Mouse (Mus musculus) cerebellum, postnatal 14 days (tissue): Measurements from ENCODE around the gene Sirt6.

Experiments used
- DNase-seq, 2 experiments: peaks; one replicate each; pipeline ENCODE4 v3.0.0; 2021; ENCODE audit warnings: mixed read lengths in 2 of 2

Gene Sirt6

DNA sequence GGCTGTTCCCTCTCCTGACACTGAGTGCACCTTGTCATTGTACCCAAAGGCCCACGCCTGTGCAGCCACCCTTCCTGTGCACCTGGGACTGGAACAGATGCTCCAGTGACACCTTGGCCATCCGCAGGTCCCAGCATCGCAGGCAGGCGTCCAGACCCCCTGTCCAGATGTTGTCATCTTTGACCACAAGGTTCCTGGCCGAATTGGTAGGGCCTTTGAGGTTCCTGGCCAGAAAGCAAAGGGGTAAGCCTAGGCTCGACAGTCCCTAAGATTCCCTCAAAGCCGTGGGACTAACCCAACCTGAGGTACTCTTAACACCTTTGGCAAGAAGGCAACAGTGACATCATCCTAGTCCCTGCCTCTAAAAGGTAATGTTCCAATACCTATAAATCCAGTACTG, 35.0 kb downstream of the Sirt6 start:
- peak in 1 of 2 experiments; percentile 15 for DNase-seq

- peak in 1 of 2 experiments; percentile 53 for DNase-seq
Observed at GRCm38 (mm10) chr10:81591846-81592245, 35.8 kb downstream of the Sirt6 start.

GRCm38 (mm10) chr10:81588739-81589138, 38.9 kb downstream of the Sirt6 start:
- no peak for DNase-seq

GRCm38 (mm10) chr10:81583347-81583746, 44.2 kb downstream of the Sirt6 start:
- DNase-seq: no peak

DNA sequence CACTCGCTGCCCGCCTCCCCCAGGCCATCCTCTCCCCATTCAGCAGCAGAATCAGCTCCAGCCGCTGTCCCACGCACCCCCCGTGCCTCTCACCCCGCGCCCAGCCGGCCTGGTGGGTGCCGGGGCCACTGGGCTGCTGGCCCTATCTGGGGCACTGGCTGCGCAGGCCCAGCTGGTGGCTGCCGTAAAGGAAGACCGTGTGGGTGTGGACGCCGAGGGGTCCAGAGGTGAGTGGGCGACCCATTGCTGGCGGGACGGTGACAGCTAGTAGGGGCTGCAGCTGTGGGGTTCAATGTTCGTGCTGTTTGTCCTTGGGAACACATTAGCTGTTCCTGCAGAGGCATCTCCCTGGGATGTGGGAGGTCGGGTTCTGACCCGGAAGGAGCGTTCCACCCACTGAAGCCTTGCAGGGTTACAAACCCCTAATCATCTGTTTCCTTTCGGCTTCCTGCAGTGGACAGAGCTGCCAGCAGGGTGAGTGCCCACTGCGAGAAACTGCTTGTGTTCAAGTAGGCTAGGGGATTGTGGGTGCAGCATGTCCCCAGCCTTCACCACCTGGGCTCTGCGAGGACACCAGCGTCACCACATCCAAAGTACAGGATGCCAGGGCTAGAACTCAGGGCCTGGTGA, 47.0 kb downstream of the Sirt6 start:
- no peak for DNase-seq

- DNase-seq: peak; percentile 64 to 65
Observed at GRCm38 (mm10) chr10:81579967-81580366, 47.6 kb downstream of the Sirt6 start.

DNA sequence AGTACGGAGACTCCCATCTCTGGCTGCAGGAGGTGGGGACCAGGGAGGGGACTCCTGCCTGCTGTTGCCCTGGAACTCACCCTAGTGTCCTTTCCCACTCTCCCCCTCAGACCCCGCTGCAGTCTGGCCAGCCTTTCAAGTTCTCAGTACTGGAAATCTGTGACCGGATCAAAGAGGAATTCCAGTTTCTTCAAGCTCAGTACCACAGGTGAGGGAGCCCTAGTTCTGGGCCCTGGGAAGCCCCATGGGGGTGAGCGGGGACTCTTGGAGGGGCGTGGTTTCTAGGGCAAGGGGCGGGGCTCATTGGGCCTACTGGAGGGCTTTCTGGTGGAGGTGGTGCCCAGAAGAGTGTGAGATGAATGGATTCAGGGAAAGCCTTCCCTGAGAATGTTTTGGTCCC, 51.9 kb downstream of the Sirt6 start:
- peak in 1 of 2 experiments; percentile 52 for DNase-seq

DNA sequence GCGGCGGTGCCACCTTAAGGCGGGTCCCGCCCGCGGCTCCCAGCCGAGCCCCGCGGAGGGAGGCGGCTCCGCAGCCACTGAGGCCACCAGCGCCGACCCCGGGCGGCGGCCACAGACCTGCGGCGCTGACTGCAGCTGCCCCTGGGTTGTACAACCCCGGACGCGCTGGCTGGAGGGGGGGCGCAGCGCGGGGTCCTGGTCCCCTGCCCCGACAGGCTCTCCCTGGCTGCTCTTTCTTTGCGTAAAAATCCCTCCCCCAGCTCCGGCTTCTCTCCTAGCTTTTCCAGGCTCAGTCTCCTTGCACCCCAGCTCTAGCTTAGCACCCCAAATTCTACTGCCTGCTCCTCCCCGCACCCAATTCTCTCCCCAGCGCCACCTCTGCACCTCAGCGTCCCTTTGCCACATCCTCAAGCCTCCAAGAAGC, 52.4 kb downstream of the Sirt6 start:
- peak; percentile 60 to 73 for DNase-seq

DNA sequence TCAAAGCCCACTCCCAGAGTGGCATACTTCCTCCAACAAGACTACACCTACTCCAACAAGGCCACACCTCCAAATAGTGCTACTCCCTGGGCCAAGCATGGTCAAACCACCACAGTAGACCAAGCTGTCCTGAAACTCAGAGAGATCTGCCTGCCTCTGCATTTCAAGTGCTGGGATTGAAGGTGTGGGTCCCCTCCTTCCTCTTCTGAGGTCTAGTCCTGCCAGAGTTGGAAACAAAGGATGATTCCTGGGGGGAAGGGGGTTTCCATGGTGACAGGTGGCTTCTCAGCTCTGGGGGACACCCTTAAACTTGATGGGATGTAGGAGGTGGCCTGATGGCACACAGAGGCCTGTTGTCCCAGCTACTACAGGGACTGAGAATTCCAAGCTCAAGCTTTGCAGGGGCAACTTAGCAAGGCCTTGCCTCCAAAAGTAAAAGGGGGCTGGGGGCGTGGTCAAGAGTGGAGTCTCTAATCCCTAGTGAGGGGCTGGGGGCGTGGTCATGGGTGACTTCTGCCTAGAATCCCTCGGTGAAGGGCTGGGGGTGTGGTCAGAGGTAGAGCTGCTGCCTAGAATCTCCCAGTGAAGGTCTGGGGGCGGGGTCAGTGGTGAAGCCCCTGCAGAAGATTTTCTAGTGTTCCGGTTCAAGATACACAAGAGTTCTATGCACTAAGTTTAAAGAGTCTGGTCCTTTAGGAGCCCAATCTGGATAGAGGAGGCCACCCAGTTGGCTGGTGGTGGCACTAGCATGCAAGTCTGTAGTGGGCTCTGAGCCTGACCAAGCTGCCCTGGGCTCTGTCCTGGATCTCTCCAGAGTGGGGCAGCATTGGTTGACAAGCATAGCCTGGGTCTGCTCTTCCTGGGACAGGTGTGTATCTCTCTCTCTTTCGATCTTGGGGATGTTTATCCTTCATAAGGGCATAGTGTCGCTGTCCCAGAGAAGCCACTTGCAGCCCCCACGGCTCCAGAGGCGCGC, 53.2 kb downstream of the Sirt6 start, which contains the start of gene Tle2:
Tle2 (plus strand) TSS at position 481 of the 976 bp plus-strand sequence.
- peak; percentile 60 to 65 for DNase-seq

GRCm38 (mm10) chr10:81572975-81573374, 54.6 kb downstream of the Sirt6 start:
- DNase-seq: peak in 1 of 2 experiments; percentile 54

DNA sequence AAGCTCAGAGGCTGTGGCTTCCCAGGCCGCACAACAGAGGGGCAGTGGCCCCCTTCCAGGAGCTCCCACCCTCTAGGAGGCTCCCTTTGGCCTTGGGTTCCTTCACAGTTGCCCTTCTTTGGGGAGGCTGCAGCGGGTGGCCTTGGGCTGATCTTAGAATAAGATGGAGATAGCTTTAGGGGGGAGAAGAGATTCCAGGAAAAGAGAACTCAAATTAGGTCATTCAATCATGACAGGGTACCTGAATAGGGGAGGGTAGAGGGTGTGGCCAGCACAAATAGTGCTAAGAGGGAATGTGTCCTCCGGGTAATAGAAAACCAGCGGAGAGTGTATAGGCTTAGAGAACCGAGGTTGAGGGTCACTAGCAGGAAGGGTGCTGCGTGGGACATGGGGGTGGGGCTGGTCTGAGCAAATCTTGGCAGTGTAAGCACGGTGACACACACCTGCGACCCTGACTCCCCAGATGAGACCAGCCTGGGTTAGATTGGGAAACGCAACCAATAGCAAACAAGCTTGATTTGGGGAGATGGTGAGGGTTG, 55.4 kb downstream of the Sirt6 start:
- DNase-seq: peak in 1 of 2 experiments; percentile 59
